13 mouse cellular contexts compared by ENCODE assay signal in genomic region chr5:91036628-91037027, GRCm38 (mm10). TPM values are rescaled to one million over a fixed set of nuclear protein-coding genes. Genes with fewer than 3 reads are reported as not detected.
A peak's percentile ranks its signal among the peaks of the same experiment; 100 is the strongest.
DNase-seq lines count a peak whose midpoint lies in the region; ATAC-seq and TF ChIP-seq lines count a peak whose summit lies in the region.
"Had no signal": no experiment of that assay in that cellular context is flagged by ENCODE, and none has a peak within 500 bp of the region (broad histone marks: within the 10 kb centered on the region; RNA-seq: fewer than 3 reads in every experiment).

No protein-coding gene starts in this region.

- H3K9ac ChIP-seq in limb, embryonic 14.5 days (ENCODE audit: low read depth, low read length, severe bottlenecking) = no peak overlapping the region

- H3K27me3 ChIP-seq in limb, embryonic 14.5 days (ENCODE audit: control insufficient read depth, insufficient read depth, low read length) = no peaks in the 10 kb centered on the region
- H3K27me3 ChIP-seq in limb, embryonic 10.5 days (ENCODE audit: low read depth, poor library complexity, severe bottlenecking) = no peaks in the 10 kb centered on the region
- H3K27me3 ChIP-seq in myocyte (ENCODE audit: control insufficient read depth, insufficient read depth, insufficient read length) = no peaks in the 10 kb centered on the region

- H3K9me3 ChIP-seq in limb, embryonic 14.5 days (ENCODE audit: control insufficient read depth, low read length) = no peaks in the 10 kb centered on the region
- H3K9me3 ChIP-seq in limb, embryonic 10.5 days (replicated peaks) = no peaks in the 10 kb centered on the region

- no peak overlapping the region for H3ac ChIP-seq in myocyte (ENCODE audit: control insufficient read depth, insufficient read length)

- H3K36me3 ChIP-seq in limb, embryonic 14.5 days (ENCODE audit: control insufficient read depth, insufficient read depth, low read length) = no peaks in the 10 kb centered on the region
- H3K36me3 ChIP-seq in limb, embryonic 10.5 days = no peaks in the 10 kb centered on the region
- no peaks in the 10 kb centered on the region for H3K36me3 ChIP-seq in myocyte (ENCODE audit: control insufficient read depth, insufficient read depth)

- H3K79me2 ChIP-seq in myocyte (ENCODE audit: control insufficient read depth, insufficient read depth) = no peaks in the 10 kb centered on the region

- no peak for ATAC-seq in limb, embryonic 14.5 days (ENCODE audit: low FRiP score, low read depth)

- H3K4me2 ChIP-seq in limb, embryonic 14.5 days (replicated peaks; ENCODE audit: low read depth, low read length, severe bottlenecking) = no peak overlapping the region
- no peak overlapping the region for H3K4me2 ChIP-seq in myocyte (ENCODE audit: low read depth)

- peak; percentile 38 for DNase-seq in limb, embryonic 14.5 days (ENCODE audit: low spot score)
- DNase-seq in limb, embryonic 10.5 days (ENCODE audit: low spot score) = no peak
- DNase-seq in NIH3T3 (ENCODE audit: low read depth) = peak; percentile 92
- DNase-seq in gonadal fat pad, adult 2 months (ENCODE audit: low read depth) = peak; percentile 83
- DNase-seq in frontal cortex, postnatal 36 days (ENCODE audit: low spot score in 2 of 2) = no peak
- DNase-seq in spleen, postnatal 36 days (ENCODE audit: low spot score in 2 of 2) = no peak
- DNase-seq: kidney, postnatal 4 days; thymus, postnatal 36 days had no signal

- no peaks in the 10 kb centered on the region for H3K4me1 ChIP-seq in limb, embryonic 14.5 days (ENCODE audit: control insufficient read depth, insufficient read depth, low read length)
- H3K4me1 ChIP-seq in limb, embryonic 10.5 days = peaks cover 5% of the 10 kb centered on the region

- TF ChIP-seq POLR2A in limb, embryonic 14.5 days (IDR thresholded peaks at IDR 0.05; ENCODE audit: borderline replicate concordance, extremely low read depth, insufficient read depth, insufficient read length) = no peak
- no peak for TF ChIP-seq POLR2A in myocyte (IDR thresholded peaks at IDR 0.05; ENCODE audit: insufficient read length, low read depth)

- no peak overlapping the region for H3K27ac ChIP-seq in limb, embryonic 14.5 days (replicated peaks; ENCODE audit: low read depth, low read length)
- H3K27ac ChIP-seq in limb, embryonic 10.5 days = no peak overlapping the region

- H3K4me3 ChIP-seq in limb, embryonic 14.5 days (replicated peaks; ENCODE audit: low read length) = no peak overlapping the region
- H3K4me3 ChIP-seq in limb, embryonic 10.5 days = no peak overlapping the region
- no peak overlapping the region for H3K4me3 ChIP-seq in myocyte

- WGBS in limb, embryonic 14.5 days = 85% methylated on average over 4 of the region's 4 CpGs
- WGBS in limb, embryonic 10.5 days = 93% methylated on average over 4 of the region's 4 CpGs

TF ChIP-seq in myocyte, 11 proteins besides CTCF, POLR2A, EP300 and RAD21:
- TF ChIP-seq SRF (IDR thresholded peaks at IDR 0.05; ENCODE audit: control insufficient read depth, insufficient read length, low read depth) (no peak), CEBPB (IDR thresholded peaks at IDR 0.05; ENCODE audit: insufficient read depth, poor library complexity, severe bottlenecking) (peak; percentile 87)

RNA-seq across cellular contexts. Expression of gene Epgn, which starts 9.4 kb away (rescaled TPM):
- 0.25 and 0.32 TPM in 2 replicates for polyA plus RNA-seq in limb, embryonic 14.5 days (2012; rRNA removed)
- 0.18 and 0.44 TPM in 2 replicates for polyA plus RNA-seq in limb, embryonic 14.5 days (2014; fragmentation: Nextera tagmentation; extraction: Ambion mirVana)
- 0.15 and 0.18 TPM in 2 replicates for polyA plus RNA-seq in limb, embryonic 10.5 days (2016; fragmentation: Nextera tagmentation; extraction: Ambion mirVana)
- polyA plus RNA-seq in gonadal fat pad, adult 2 months (2012; rRNA removed) = 0.06 and 0.11 TPM in 2 replicates
- 0.08 TPM for polyA plus RNA-seq in myocyte (2012; fragmentation: generic; extraction: Trizol)
- polyA plus RNA-seq: intestine, embryonic 14.5 days; liver, embryonic 16.5 days; midbrain, postnatal 0 days had no signal

RNA-seq across cellular contexts. Expression of gene Ereg, which starts 37.8 kb away (rescaled TPM):
- polyA plus RNA-seq in limb, embryonic 14.5 days (2012; rRNA removed) = 0.08 and 0.09 TPM in 2 replicates
- polyA plus RNA-seq in limb, embryonic 14.5 days (2014; fragmentation: Nextera tagmentation; extraction: Ambion mirVana) = 0.10 and 0.21 TPM in 2 replicates
- polyA plus RNA-seq in limb, embryonic 10.5 days (2016; fragmentation: Nextera tagmentation; extraction: Ambion mirVana) = not detected in 2 replicates
- polyA plus RNA-seq in gonadal fat pad, adult 2 months (2012; rRNA removed) = 0.03 and 0.04 TPM in 2 replicates
- polyA plus RNA-seq in myocyte (2012; fragmentation: generic; extraction: Trizol) = 1.6 TPM
- polyA plus RNA-seq: cortical plate, adult 2 months; midbrain, postnatal 0 days had no signal

Comparison
In these comparisons a context has a peak if more than half of its experiments do, and no peak if none do; other contexts are left out.
1. DNase-seq: peak in limb, embryonic 14.5 days (single experiment), NIH3T3 (single experiment) and gonadal fat pad, adult 2 months (single experiment); none in limb, embryonic 10.5 days (single experiment), frontal cortex, postnatal 36 days (0 of 2) and spleen, postnatal 36 days (0 of 2).